Mouse (Mus musculus): ENCODE data around the gene Ccl24.
"Not testable (repeated sequence)": the region's sequence is repeated elsewhere in the genome, so short reads cannot be mapped to it uniquely, and the experiment has no call there.

The Ccl24 gene

DNA sequence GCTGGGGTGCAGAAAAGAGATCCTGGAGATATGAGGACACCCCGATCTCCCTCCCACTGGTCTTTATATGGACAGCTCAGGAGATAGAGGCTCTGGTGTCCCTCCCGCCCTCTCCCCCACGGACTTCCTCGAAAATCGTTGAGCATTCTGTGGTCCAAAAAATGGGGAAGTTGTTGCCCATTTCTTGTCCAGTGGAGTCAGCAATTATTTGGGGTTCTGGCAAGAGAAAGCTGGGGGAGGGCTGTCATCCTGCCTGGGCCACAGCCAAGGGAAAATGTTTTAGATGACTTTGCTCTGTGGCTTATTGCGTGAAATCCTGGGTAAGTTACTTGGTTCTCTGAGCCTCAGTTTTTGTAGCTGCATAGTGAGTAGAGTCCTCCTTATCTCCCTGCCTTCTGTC lies at the start of gene Ccl24:
Gene Ccl24 (minus strand): TSS at position 44 of the 400 bp plus-strand sequence.
- no peak for DNase-seq (ENCODE audit: low spot score in 2 of 2)

DNA sequence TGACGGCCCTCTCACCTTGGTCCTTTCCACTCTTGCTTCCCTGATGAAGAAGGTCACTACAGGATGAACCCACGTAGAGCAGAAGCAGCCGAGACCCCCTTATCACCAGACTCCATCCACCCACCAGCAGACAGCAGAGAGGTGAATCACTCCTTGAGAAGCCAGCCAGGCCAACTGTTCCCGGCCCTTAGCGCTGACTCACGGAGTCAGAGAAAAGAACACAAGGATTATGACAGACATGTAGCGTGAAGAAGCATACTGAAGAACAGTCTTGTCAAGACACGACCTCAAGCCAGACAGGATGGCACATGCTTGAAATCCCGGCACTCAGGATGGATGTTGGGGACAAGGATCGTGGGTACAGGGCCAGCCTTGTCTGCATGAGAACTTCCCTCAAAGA lies 48.9 kb upstream of the Ccl24 start:
- no peak for DNase-seq (ENCODE audit: low spot score in 2 of 2)

GRCm38 (mm10) chr5:135620526-135620925 lies 47.7 kb upstream of the Ccl24 start:
- DNase-seq (ENCODE audit: low spot score in 2 of 2) = no peak

GRCm38 (mm10) chr5:135619741-135620140 lies 46.9 kb upstream of the Ccl24 start:
- DNase-seq (ENCODE audit: low spot score in 2 of 2) = not testable (repeated sequence)

DNA sequence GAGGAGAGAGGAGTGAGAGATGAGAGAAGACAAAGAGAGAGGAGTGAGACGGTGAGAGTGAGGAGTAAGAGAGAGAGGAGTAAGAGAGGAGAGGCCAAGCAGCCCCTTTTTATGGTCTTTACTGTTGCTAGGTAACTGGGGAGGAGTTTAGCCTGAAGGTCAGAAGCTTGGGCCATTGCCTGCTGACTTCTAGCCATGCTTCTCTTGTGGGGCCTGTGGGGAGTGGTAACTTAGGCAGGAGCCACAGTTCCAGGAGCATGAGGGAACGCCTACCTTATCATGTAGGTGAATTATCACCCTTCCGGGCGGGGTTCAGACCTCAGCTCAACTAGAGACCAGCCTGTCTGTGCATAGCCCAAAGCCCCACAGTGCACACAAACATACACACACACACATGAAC lies 36.9 kb upstream of the Ccl24 start:
- DNase-seq (ENCODE audit: low spot score in 2 of 2) = no peak

DNA sequence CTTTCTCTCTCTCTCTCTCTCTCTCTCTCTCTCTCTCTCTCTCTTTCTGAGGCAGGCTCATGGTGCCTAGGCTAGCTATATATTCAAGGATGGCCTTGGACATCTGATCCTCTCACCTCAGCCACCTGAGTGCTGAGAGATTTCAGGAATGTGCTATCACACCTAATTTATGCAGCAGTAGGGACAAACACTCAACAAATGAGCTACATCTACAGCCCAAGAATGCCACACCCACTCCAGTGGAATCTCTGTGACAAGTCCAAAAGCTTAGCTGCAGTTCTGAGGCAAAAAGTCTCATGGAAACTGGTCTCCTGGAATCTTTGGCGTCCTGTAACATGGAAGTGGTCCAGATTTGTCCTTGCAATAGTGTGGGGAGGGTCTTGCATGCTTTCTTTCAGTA lies 34.7 kb upstream of the Ccl24 start:
- no peak for DNase-seq (ENCODE audit: low spot score in 2 of 2)

DNA sequence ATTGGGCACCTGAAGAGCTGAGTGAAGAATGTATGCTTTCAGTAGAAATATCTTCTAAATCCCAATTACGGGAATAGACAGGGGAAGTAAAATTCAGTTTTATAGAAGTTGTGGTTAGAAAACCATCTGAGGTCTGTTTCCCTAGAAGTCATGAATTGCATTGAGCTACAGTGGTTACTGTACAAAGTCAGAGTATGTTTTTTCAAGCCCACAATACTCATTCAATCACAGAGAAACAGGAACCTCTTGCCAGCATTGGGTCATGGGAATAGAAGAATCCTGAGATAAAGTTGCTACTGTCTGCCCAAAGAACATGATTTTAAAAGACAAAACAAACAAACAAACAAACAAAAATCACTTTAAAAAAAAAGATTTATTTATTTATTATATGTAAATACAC lies 33.9 kb upstream of the Ccl24 start:
- not testable (repeated sequence) for DNase-seq (ENCODE audit: low spot score in 2 of 2)

GRCm38 (mm10) chr5:135604643-135605042 lies 31.8 kb upstream of the Ccl24 start:
- not testable (repeated sequence) for DNase-seq (ENCODE audit: low spot score in 2 of 2)

- DNase-seq (ENCODE audit: low spot score in 2 of 2) = no peak
These were observed 17.3 kb upstream of the Ccl24 start for GRCm38 (mm10) chr5:135589996-135590784.

DNA sequence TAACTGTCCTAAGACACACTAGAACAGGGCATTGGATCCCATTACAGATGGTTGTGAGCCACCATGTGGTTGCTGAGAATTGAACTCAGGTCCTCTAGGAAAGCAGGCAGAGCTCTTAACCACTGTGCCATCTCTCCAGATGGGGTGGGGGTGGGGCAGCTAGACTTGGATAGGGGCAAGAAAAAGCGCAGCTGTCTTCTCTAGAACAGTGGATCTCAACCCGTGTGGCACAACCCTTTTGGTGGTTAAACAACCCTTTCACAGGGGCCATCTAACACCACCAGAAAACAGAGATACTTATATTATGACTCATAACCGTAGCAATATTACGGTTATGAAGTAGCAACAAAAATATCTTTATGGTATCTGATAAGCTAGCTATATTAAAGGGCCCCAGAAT lies 14.9 kb upstream of the Ccl24 start:
- DNase-seq (ENCODE audit: low spot score in 2 of 2) = no peak

DNA sequence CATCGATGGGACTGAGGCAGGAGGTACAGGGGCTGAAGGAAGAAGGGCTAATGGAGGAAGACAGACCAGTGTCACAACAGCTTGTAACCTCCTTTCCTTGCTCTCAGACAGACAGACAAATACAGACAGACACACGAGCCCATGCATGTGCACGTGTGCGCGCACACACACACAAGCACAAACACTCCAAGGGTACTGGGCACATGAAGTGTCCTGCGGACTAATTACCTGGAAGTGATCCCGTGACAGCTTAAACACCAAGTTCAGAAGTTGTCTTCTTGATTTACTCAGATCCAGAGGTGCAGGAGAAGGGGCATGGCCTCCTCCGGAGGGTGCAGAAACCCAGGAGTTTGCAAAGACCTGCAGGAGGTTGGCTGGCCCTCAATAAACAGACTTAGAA lies 12.8 kb upstream of the Ccl24 start:
- no peak for DNase-seq (ENCODE audit: low spot score in 2 of 2)

DNA sequence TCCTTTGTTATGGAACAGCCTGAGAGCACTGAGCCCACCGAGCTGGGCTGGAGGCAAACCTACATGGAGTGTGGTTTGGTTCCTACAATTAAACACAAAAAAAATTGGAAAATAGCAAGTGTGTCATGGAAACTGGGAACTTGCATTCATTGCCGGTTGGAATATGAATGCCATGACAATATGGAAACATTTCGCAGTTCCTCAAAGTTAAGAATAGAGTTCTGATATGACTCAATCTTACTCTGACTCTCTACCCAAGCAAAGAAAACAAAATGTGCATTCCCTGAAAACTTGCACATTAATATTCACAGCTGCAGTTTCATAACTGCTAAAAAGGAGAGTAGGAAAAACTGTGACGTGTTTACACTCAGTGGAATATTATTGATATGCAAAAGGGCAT lies 9.5 kb upstream of the Ccl24 start:
- DNase-seq (ENCODE audit: low spot score in 2 of 2) = no peak

DNA sequence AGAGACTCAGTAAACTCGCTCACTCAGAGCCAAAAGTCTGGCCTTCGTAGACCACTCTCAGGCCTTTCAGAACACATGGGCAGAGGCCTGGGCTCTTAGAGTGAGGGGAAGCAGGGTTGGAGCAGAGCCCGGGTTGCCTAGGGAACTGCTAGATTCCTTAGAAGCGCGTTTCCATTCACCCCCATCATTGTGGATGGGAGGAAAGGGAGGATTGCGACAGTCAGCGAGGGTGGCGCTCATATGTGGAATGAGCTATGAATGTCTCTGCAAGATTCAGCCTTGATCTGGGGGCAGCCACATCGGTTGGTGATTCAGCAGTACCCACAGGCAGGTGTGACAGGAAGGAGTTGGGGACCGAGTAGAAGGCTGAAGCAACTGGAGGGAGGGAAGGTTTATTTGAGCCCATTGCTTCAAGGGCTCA lies 6.5 kb upstream of the Ccl24 start:
- peak; percentile 34 to 41 for DNase-seq (ENCODE audit: low spot score in 2 of 2)

DNA sequence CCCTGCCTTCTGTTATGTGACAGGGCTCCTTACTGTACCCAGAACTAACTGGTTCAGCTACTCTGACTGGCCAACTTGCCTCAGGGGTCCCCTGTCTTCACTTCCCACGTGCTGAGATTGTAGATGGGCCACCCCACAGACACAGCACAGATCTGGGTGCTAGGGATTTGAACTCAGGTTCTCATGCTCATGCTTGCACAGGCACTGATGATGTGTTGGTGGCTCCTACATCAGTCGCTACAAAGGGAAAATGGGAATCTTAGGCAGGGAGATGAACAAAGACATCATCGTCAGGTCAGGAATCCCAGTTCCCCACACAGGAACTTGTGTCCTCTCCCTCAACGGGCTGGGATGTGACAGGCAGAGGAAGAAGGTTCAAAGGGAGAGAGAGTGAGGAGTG lies 3.2 kb upstream of the Ccl24 start:
- no peak for DNase-seq (ENCODE audit: low spot score in 2 of 2)

DNA sequence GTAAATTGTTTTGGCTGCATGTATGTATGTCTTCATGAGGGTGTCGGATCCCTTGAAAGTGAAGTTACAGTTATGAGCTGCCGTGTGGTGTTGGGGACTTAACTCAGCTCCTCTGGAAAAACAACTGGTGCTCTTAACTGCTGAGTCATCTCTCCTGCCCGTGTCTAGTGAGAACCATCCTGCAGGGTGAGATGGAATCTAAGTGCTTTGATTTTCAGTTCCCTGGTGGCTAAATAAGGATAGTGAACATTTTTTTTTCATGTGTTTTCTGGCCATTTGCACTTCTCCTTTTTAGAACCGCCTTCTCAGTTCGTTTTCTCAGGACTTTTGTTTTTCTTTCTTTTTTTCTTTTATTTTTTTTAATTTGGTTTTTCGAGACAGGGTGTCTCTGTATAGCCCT lies 4.2 kb downstream of the Ccl24 start:
- no peak for DNase-seq (ENCODE audit: low spot score in 2 of 2)

DNA sequence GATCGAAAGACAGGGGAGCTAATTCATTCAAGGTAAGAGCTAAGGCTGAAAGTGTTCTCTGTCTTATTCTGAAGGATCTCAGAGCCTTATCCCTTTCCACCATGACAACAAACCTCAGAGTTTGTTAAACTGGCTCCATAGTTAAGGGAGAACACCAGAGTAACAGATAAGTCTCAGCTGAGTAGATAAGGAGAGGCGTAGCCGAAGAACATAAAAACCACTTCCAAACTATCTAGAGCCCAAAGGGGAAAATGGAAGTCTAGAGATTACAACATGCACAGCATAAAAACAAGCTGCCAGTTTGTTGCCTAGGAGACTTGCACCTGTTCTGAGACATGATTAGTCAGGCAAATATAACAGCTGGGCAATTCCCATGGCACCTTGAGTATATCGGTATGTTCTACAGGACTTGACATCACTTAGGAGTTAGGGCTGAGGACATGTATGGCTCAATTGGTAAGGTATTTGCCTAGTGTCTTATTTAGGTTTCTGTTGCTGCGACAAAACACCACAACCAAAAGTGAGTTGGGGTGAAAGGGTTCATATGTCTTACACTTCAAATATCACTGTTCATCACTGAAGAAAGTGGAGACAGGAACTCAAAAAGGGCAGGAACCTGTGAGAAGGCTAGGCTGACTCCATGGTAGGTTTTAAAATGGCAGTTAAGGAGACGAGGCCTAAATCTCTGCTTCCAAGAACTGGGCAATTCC lies 5.1 kb downstream of the Ccl24 start:
- no peak for DNase-seq (ENCODE audit: low spot score in 2 of 2)

- DNase-seq (ENCODE audit: low spot score in 2 of 2) = no peak
These were observed 9.4 kb downstream of the Ccl24 start, which contains the start of gene Ccl26 for GRCm38 (mm10) chr5:135563469-135563868. Gene Ccl26, minus strand, starts transcription at chr5:135563569.

GRCm38 (mm10) chr5:135557671-135558070 lies 15.2 kb downstream of the Ccl24 start:
- DNase-seq (ENCODE audit: low spot score in 2 of 2) = no peak

- no peak for DNase-seq (ENCODE audit: low spot score in 2 of 2)
These were observed 15.8 kb downstream of the Ccl24 start for GRCm38 (mm10) chr5:135557051-135557450.

DNA sequence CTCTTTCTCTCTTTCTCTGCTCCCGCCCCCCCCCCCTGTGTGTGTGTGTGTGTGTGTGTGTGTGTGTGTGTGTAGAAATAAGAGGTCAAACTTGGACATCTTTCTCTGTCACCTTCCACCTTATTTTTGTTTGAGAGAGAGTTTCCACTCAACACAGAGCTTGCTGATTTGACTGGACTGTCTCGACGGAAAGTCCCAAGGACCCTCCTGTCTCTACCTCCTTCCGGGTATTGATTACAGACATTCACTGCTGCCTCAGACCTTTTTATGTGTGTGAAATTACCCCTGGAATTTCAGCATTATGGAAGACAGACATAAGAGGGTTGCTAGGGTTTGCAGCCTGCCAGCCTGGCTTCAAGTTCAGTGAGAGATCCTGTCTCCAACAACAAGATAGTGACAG lies 16.6 kb downstream of the Ccl24 start:
- DNase-seq (ENCODE audit: low spot score in 2 of 2) = no peak

- no peak for DNase-seq (ENCODE audit: low spot score in 2 of 2)
These were observed 21.3 kb downstream of the Ccl24 start for GRCm38 (mm10) chr5:135551591-135551990.

- DNase-seq (ENCODE audit: low spot score in 2 of 2) = no peak
These were observed 21.9 kb downstream of the Ccl24 start for GRCm38 (mm10) chr5:135550910-135551309.

- no peak for DNase-seq (ENCODE audit: low spot score in 2 of 2)
These were observed 24.9 kb downstream of the Ccl24 start for GRCm38 (mm10) chr5:135547990-135548389.
